Mouse (Mus musculus): ENCODE data around the gene Hist1h1t.

DNA sequence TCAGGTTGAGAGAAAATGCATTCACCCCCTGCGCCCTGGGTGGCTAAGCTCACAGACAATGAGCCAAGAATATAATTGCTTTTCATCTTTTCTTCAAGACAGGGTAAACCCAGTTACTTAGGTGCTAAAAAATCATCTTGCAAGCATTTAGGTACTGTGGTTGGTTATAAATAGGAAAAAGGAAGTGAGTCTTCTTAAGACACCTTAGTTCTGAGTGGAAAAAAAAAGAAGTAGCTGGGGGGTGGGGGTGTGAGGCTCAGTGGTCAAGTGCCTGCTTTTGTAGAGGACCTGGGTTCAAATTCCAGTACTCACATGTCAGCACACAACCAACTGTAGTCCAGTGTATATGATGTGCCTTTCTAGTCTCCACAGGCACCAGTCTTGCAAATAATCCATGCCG is 6.7 kb upstream of the Hist1h1t start:
- TF ChIP-seq POLR2A (IDR thresholded peaks at IDR 0.05; ENCODE audit: low read depth, low read length) (no peak), CTCF (IDR thresholded peaks at IDR 0.05; ENCODE audit: borderline replicate concordance, insufficient read depth, low read length) (no peak)
